Mouse (Mus musculus) C2C12 (cell line): Measurements from ENCODE around the gene Dixdc1.

Experiments
- CEBPB ChIP-seq: IDR thresholded peaks from one replicate; pipeline ENCODE4 v1.6.1; 2011; ENCODE audit warnings: low read depth, mild to moderate bottlenecking, control low read depth, moderate library complexity
- CTCF ChIP-seq: IDR thresholded peaks from one replicate; pipeline ENCODE4 v1.5.1; 2011; ENCODE audit not compliant: control insufficient read depth, insufficient read depth, insufficient read length
- FOSL1 ChIP-seq: IDR thresholded peaks from one replicate; pipeline ENCODE4 v1.8.0; 2011; ENCODE audit warnings: mild to moderate bottlenecking, low read length; ENCODE audit not compliant: poor library complexity, insufficient read depth, severe bottlenecking
- MYOD1 ChIP-seq: IDR thresholded peaks from one replicate; pipeline ENCODE4 v1.6.1; 2011; ENCODE audit warnings: low read depth; ENCODE audit not compliant: control insufficient read depth, insufficient read length
- MYOG ChIP-seq: IDR thresholded peaks from one replicate; pipeline ENCODE4 v1.6.1; 2011; ENCODE audit not compliant: control insufficient read depth, insufficient read length; ENCODE audit errors: extremely low read depth
- USF1 ChIP-seq: IDR thresholded peaks from one replicate; pipeline ENCODE4 v1.6.1; 2011; ENCODE audit warnings: low read depth, mild to moderate bottlenecking, control low read depth, moderate library complexity

GRCm38 (mm10) chr9:50738914-50739870 is at the start of gene Dixdc1:
- TF ChIP-seq MYOD1 = no peak
- no peak for TF ChIP-seq USF1
- no peak for TF ChIP-seq CTCF
- no peak for TF ChIP-seq MYOG
- no peak for TF ChIP-seq FOSL1
- no peak for TF ChIP-seq CEBPB
